Mouse (Mus musculus): Measurements from ENCODE around the gene Klhl41. TPM values are rescaled to one million over a fixed set of nuclear protein-coding genes. Genes with fewer than 3 reads are reported as not detected.
"Not testable (repeated sequence)": the region's sequence is repeated elsewhere in the genome, so short reads cannot be mapped to it uniquely, and the experiment has no call there.

Gene Klhl41
- total and polyA plus RNA-seq, 2 experiments from 2014 or later: 26.5 to 36.9 TPM

- 42% methylated on average over 6 of the region's 6 CpGs for WGBS
- TF ChIP-seq EP300 (IDR thresholded peaks at IDR 0.05; ENCODE audit: low read depth) (no peak), CTCF (IDR thresholded peaks at IDR 0.05; ENCODE audit: low read depth) (no peak)
- peak overlapping the region; percentile 36; the same call in 1 of the 2 replicates for H3K9ac ChIP-seq (replicated peaks; ENCODE audit: low read depth, low read length)
- H3K4me2 ChIP-seq (ENCODE audit: low read depth, low read length): peak overlapping the region; percentile 55
- H3K36me3 ChIP-seq (replicated peaks; ENCODE audit: control insufficient read depth, insufficient read depth, low read length): 0 out of 2 replicates have a peak, but pooled peaks cover 7% of the 10 kb centered on the region
- no peaks in the 10 kb centered on the region for H3K9me3 ChIP-seq (replicated peaks; ENCODE audit: control insufficient read depth, low read length)
- ATAC-seq (ENCODE audit: insufficient read depth, low read depth) (peak; percentile 50), DNase-seq (ENCODE audit: low spot score) (peak; percentile 71)
- peak overlapping the region; percentile 81 for H3K27ac ChIP-seq (ENCODE audit: low read depth)
- peaks cover 9% of the 10 kb centered on the region; the same call in 1 of the 2 replicates for H3K4me1 ChIP-seq (ENCODE audit: control insufficient read depth, insufficient read depth)
- H3K27me3 ChIP-seq (ENCODE audit: control insufficient read depth, insufficient read depth, low read length): no peaks in the 10 kb centered on the region
- H3K4me3 ChIP-seq (ENCODE audit: low read depth, low read length): no peak overlapping the region
Measured at GRCm38 (mm10) chr2:69668414-69668813, 1.5 kb upstream of the Klhl41 start.

- Histone ChIP-seq H3K4me2 (ENCODE audit: low read depth, low read length) (peak overlapping the region; percentile 67), H3K36me3 (replicated peaks; ENCODE audit: control insufficient read depth, insufficient read depth, low read length) (peaks cover 16% of the 10 kb centered on the region), H3K4me3 (ENCODE audit: low read depth, low read length) (peak overlapping the region; percentile 53), H3K9me3 (replicated peaks; ENCODE audit: control insufficient read depth, low read length) (no peaks in the 10 kb centered on the region), H3K27me3 (ENCODE audit: control insufficient read depth, insufficient read depth, low read length) (no peaks in the 10 kb centered on the region), H3K27ac (ENCODE audit: low read depth) (peak overlapping the region; percentile 86; the same call in 1 of the 2 replicates), H3K9ac (replicated peaks; ENCODE audit: low read depth, low read length) (peak overlapping the region; percentile 72), H3K4me1 (ENCODE audit: control insufficient read depth, insufficient read depth) (peaks cover 3% of the 10 kb centered on the region; the same call in 1 of the 2 replicates)
- ATAC-seq (ENCODE audit: insufficient read depth, low read depth) (no peak), DNase-seq (ENCODE audit: low spot score) (peak; percentile 20)
- TF ChIP-seq CTCF (IDR thresholded peaks at IDR 0.05; ENCODE audit: low read depth) (no peak), EP300 (IDR thresholded peaks at IDR 0.05; ENCODE audit: low read depth) (no peak)
- 32% methylated on average over 5 of the region's 5 CpGs for WGBS
Measured at GRCm38 (mm10) chr2:69673723-69674122, 3.8 kb downstream of the Klhl41 start.

- Histone ChIP-seq H3K4me2 (ENCODE audit: low read depth, low read length) (no peak overlapping the region), H3K9me3 (replicated peaks; ENCODE audit: control insufficient read depth, low read length) (no peaks in the 10 kb centered on the region), H3K4me1 (ENCODE audit: control insufficient read depth, insufficient read depth) (no peaks in the 10 kb centered on the region), H3K9ac (replicated peaks; ENCODE audit: low read depth, low read length) (no peak overlapping the region), H3K27me3 (ENCODE audit: control insufficient read depth, insufficient read depth, low read length) (no peaks in the 10 kb centered on the region), H3K27ac (ENCODE audit: low read depth) (no peak overlapping the region), H3K4me3 (ENCODE audit: low read depth, low read length) (no peak overlapping the region), H3K36me3 (replicated peaks; ENCODE audit: control insufficient read depth, insufficient read depth, low read length) (peaks cover 25% of the 10 kb centered on the region)
- ATAC-seq (ENCODE audit: insufficient read depth, low read depth): no peak
- DNase-seq (ENCODE audit: low spot score): no peak
- 89% methylated on average over 9 of the region's 9 CpGs for WGBS
- TF ChIP-seq EP300 (IDR thresholded peaks at IDR 0.05; ENCODE audit: low read depth) (no peak), CTCF (IDR thresholded peaks at IDR 0.05; ENCODE audit: low read depth) (no peak)
Measured at GRCm38 (mm10) chr2:69675266-69675665, 5.3 kb downstream of the Klhl41 start.

GRCm38 (mm10) chr2:69676713-69677112 is 6.8 kb downstream of the Klhl41 start:
- H3K9me3 ChIP-seq (replicated peaks; ENCODE audit: control insufficient read depth, low read length): no peaks in the 10 kb centered on the region
- no peak overlapping the region for H3K4me2 ChIP-seq (ENCODE audit: low read depth, low read length)
- ATAC-seq (ENCODE audit: insufficient read depth, low read depth) (no peak), DNase-seq (ENCODE audit: low spot score) (no peak)
- WGBS: 59% methylated on average over 2 of the region's 2 CpGs
- H3K9ac ChIP-seq (replicated peaks; ENCODE audit: low read depth, low read length): no peak overlapping the region
- peaks cover 33% of the 10 kb centered on the region for H3K36me3 ChIP-seq (replicated peaks; ENCODE audit: control insufficient read depth, insufficient read depth, low read length)
- H3K27ac ChIP-seq (ENCODE audit: low read depth): no peak overlapping the region
- no peaks in the 10 kb centered on the region for H3K4me1 ChIP-seq (ENCODE audit: control insufficient read depth, insufficient read depth)
- no peak for TF ChIP-seq EP300 (IDR thresholded peaks at IDR 0.05; ENCODE audit: low read depth)
- TF ChIP-seq CTCF (IDR thresholded peaks at IDR 0.05; ENCODE audit: low read depth): peak; percentile 47
- no peak overlapping the region for H3K4me3 ChIP-seq (ENCODE audit: low read depth, low read length)
- no peaks in the 10 kb centered on the region for H3K27me3 ChIP-seq (ENCODE audit: control insufficient read depth, insufficient read depth, low read length)

- H3K4me1 ChIP-seq (ENCODE audit: control insufficient read depth, insufficient read depth); ATAC-seq (ENCODE audit: insufficient read depth, low read depth); H3K9me3 ChIP-seq (replicated peaks; ENCODE audit: control insufficient read depth, low read length); H3K4me2 ChIP-seq (ENCODE audit: low read depth, low read length); H3K27me3 ChIP-seq (ENCODE audit: control insufficient read depth, insufficient read depth, low read length); H3K27ac ChIP-seq (ENCODE audit: low read depth); H3K9ac ChIP-seq (replicated peaks; ENCODE audit: low read depth, low read length); DNase-seq (ENCODE audit: low spot score); H3K4me3 ChIP-seq (ENCODE audit: low read depth, low read length): not testable (repeated sequence)
- WGBS: 89% methylated on average over 2 of the region's 2 CpGs
- H3K36me3 ChIP-seq (replicated peaks; ENCODE audit: control insufficient read depth, insufficient read depth, low read length): peaks cover 33% of the 10 kb centered on the region
Measured at GRCm38 (mm10) chr2:69677215-69677614, 7.3 kb downstream of the Klhl41 start.

- no peak overlapping the region for H3K27ac ChIP-seq (ENCODE audit: low read depth)
- peaks cover 42% of the 10 kb centered on the region for H3K36me3 ChIP-seq (replicated peaks; ENCODE audit: control insufficient read depth, insufficient read depth, low read length)
- no peak overlapping the region for H3K4me3 ChIP-seq (ENCODE audit: low read depth, low read length)
- DNase-seq (ENCODE audit: low spot score) (no peak), ATAC-seq (ENCODE audit: insufficient read depth, low read depth) (no peak)
- no peak overlapping the region for H3K4me2 ChIP-seq (ENCODE audit: low read depth, low read length)
- no peaks in the 10 kb centered on the region for H3K4me1 ChIP-seq (ENCODE audit: control insufficient read depth, insufficient read depth)
- no peaks in the 10 kb centered on the region for H3K27me3 ChIP-seq (ENCODE audit: control insufficient read depth, insufficient read depth, low read length)
- no peaks in the 10 kb centered on the region for H3K9me3 ChIP-seq (replicated peaks; ENCODE audit: control insufficient read depth, low read length)
- H3K9ac ChIP-seq (replicated peaks; ENCODE audit: low read depth, low read length): no peak overlapping the region
- 59% methylated on average over 6 of the region's 6 CpGs for WGBS
- no peak for TF ChIP-seq EP300 (IDR thresholded peaks at IDR 0.05; ENCODE audit: low read depth)
- TF ChIP-seq CTCF (IDR thresholded peaks at IDR 0.05; ENCODE audit: low read depth): no peak
Measured at GRCm38 (mm10) chr2:69679990-69680389, 10.1 kb downstream of the Klhl41 start.
